Mouse (Mus musculus) intestine, postnatal 0 days (tissue): ENCODE measurements around the gene Npff. TPM values are rescaled to one million over a fixed set of nuclear protein-coding genes. Genes with fewer than 3 reads are reported as not detected.

Source experiments
- ATAC-seq: fragments of 200-750 bp; cut with Nextera tagmentation; 2 replicates; pipeline ENCODE4 v1.8.0; 2017; ENCODE audit warnings: mild to moderate bottlenecking, moderate TSS enrichment, moderate library complexity
- H3K27ac ChIP-seq: fragments of 300-500 bp; sonication (generic); 2 replicates; pipeline ENCODE4 v1.5.1; 2014; ENCODE audit warnings: mild to moderate bottlenecking, low read depth, low read length, moderate library complexity
- H3K27me3 ChIP-seq: fragments of 300-500 bp; sonication (generic); replicated peaks from 2 replicates; pipeline ENCODE4 v1.6.1; 2014; ENCODE audit warnings: low read length, mixed read lengths; ENCODE audit not compliant: control insufficient read depth, insufficient read depth
- H3K36me3 ChIP-seq: fragments of 300-500 bp; sonication (generic); 2 replicates; pipeline ENCODE4 v1.6.1; 2014; ENCODE audit warnings: mild to moderate bottlenecking, moderate library complexity; ENCODE audit not compliant: control insufficient read depth, insufficient read depth
- H3K4me1 ChIP-seq: fragments of 300-500 bp; sonication (generic); replicated peaks from 2 replicates; pipeline ENCODE4 v1.6.1; 2014; ENCODE audit warnings: antibody characterized with exemption, low read length, mixed read lengths; ENCODE audit not compliant: control insufficient read depth, insufficient read depth
- H3K4me2 ChIP-seq: fragments of 300-500 bp; sonication (generic); replicated peaks from 2 replicates; pipeline ENCODE4 v1.6.1; 2014; ENCODE audit warnings: low read depth, mild to moderate bottlenecking, moderate library complexity
- H3K4me3 ChIP-seq: fragments of 300-500 bp; sonication (generic); 2 replicates; pipeline ENCODE4 v1.5.1; 2014; ENCODE audit warnings: low read depth, low read length
- H3K9ac ChIP-seq: fragments of 300-500 bp; sonication (generic); 2 replicates; pipeline ENCODE4 v1.6.1; 2014; ENCODE audit warnings: mild to moderate bottlenecking, low read depth, low read length
- H3K9me3 ChIP-seq: fragments of 300-500 bp; sonication (generic); 2 replicates; pipeline ENCODE4 v1.6.1; 2016; ENCODE audit warnings: mixed run types; ENCODE audit not compliant: control insufficient read depth
- CTCF ChIP-seq: sonication (generic); IDR thresholded peaks from 2 replicates; pipeline ENCODE4 v1.5.1; 2016; ENCODE audit warnings: low read depth, mild to moderate bottlenecking, control low read depth, antibody characterized with exemption, moderate library complexity
- WGBS: fragments of 180-500 bp; shearing (Covaris S2); extraction: QIAGEN DNeasy Blood & Tissue Kit; methylation state at CpG from one replicate; pipeline ENCODE4 v1.1.7; 2014; 5-methylcytosine and 5-hydroxymethylcytosine counted together
- polyA plus RNA-seq: library from polyadenylated mRNA; unstranded; fragments of >200 nt; fragmentation: Nextera tagmentation; extraction: Ambion mirVana; gene quantifications from 2 replicates; pipeline ENCODE4 v1.2.1, GENCODE M21; 2015

Gene Npff
- polyA plus RNA-seq, 1 experiment from 2014 or later: 1.1 TPM

GRCm38 (mm10) chr15:102533926-102534325, 9.2 kb upstream of the Npff start:
- Histone ChIP-seq H3K9me3 (no peaks in the 10 kb centered on the region), H3K27ac (no peak overlapping the region), H3K9ac (no peak overlapping the region), H3K4me1 (no peaks in the 10 kb centered on the region), H3K36me3 (peaks cover 52% of the 10 kb centered on the region), H3K4me2 (no peak overlapping the region), H3K27me3 (no peaks in the 10 kb centered on the region), H3K4me3 (no peak overlapping the region)
- no peak for ATAC-seq
- 93% methylated on average over 7 of the region's 7 CpGs for whole genome bisulfite sequencing
- no peak for TF ChIP-seq CTCF

DNA sequence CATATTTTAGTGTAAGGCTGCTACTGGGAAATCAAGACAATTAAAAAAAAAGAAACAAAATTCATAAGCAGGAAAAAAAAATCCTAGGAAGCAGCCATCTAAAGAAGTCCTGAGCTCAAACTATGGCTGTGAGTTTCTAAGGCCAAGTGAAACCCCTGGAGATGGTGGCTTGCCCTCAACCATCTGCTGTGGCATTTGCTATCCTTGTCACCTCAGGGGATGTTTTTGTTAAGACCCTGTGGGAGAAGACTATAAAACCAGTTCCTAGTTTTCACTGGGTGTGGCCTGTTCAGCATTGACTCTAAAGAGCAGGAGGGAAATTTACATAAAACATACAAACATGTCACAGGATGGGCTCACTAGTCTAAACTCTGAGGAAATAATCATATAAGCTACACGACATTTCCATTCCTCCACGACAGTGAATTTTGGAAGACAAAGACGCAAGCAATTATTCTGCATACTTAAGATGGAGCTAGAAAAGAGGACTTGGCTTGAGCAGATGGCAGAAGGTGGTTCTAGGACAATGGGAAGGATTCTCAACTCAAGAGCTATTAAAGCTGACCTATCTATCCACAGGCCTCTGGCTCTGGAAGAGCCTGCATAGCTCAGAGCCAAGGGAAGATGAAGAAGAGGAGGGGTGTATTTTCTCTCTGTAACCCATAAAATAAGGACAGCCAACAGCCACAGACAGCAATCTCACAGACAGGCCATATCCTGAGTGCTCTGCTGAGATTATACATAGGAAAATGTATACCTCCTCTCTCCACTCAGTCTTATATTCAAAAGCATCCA, 7.6 kb upstream of the Npff start:
- no peak for ATAC-seq
- H3K9ac ChIP-seq: no peak overlapping the region
- H3K27ac ChIP-seq: no peak overlapping the region
- peaks cover 67% of the 10 kb centered on the region for H3K36me3 ChIP-seq
- no peak for TF ChIP-seq CTCF
- no peaks in the 10 kb centered on the region for H3K27me3 ChIP-seq
- H3K9me3 ChIP-seq: no peaks in the 10 kb centered on the region
- no peak overlapping the region for H3K4me2 ChIP-seq
- no peaks in the 10 kb centered on the region for H3K4me1 ChIP-seq
- no peak overlapping the region for H3K4me3 ChIP-seq
- 94% methylated on average over 3 of the region's 3 CpGs for WGBS

DNA sequence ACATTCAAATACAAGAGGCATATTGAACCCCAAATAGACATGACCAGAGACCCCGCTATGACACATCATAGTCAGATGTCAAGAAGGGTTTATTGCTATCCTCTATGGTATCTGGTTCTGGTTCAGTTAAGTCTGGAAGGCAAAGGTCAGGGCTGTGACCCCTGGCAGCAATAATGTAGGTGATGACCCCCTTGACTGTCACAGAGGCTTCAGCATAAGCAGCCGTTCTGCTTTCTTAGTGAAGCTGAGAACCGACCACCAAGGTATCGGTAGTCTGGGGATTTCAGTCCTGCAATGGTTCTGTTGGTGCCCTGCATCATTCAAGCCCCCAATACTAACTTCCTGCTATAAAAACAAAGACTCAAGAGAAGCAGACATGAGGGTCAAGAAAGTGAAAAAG, 6.8 kb upstream of the Npff start:
- Histone ChIP-seq H3K9ac (no peak overlapping the region), H3K4me2 (no peak overlapping the region), H3K27ac (no peak overlapping the region), H3K9me3 (no peaks in the 10 kb centered on the region), H3K36me3 (peaks cover 63% of the 10 kb centered on the region), H3K4me1 (no peaks in the 10 kb centered on the region), H3K4me3 (no peak overlapping the region), H3K27me3 (no peaks in the 10 kb centered on the region)
- TF ChIP-seq CTCF: no peak
- no peak for ATAC-seq
- 85% methylated on average over 4 of the region's 4 CpGs for WGBS

GRCm38 (mm10) chr15:102530566-102530965, 5.8 kb upstream of the Npff start:
- no peak overlapping the region for H3K4me2 ChIP-seq
- no peaks in the 10 kb centered on the region for H3K9me3 ChIP-seq
- ATAC-seq: no peak
- H3K27ac ChIP-seq: no peak overlapping the region
- no peak for TF ChIP-seq CTCF
- no peaks in the 10 kb centered on the region for H3K4me1 ChIP-seq
- H3K27me3 ChIP-seq: no peaks in the 10 kb centered on the region
- H3K4me3 ChIP-seq: no peak overlapping the region
- peaks cover 59% of the 10 kb centered on the region for H3K36me3 ChIP-seq
- H3K9ac ChIP-seq: no peak overlapping the region
- 66% methylated on average over 4 of the region's 4 CpGs for WGBS

DNA sequence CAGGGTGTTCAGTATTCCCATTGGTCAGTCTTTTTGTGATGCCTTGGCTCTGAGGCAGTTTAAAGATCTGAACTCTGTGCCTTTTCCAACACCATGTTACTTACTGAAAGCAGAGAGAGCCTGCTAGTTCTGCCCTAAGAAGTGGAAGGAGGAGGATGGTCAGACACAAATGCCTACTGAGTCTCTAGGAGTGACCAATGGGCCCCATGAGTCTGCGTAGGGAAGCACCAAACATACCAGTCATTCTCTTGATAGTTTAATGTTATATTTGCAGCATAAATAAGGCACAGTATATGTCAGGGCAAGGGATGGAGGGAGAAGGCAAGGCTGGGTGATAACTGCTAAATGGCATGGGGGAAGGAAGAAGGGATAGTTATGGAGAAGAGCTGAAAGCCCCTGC, 3.7 kb upstream of the Npff start:
- no peak for TF ChIP-seq CTCF
- Histone ChIP-seq H3K36me3 (peaks cover 62% of the 10 kb centered on the region), H3K9ac (no peak overlapping the region), H3K27ac (no peak overlapping the region), H3K9me3 (no peaks in the 10 kb centered on the region), H3K4me2 (no peak overlapping the region), H3K4me3 (no peak overlapping the region), H3K4me1 (no peaks in the 10 kb centered on the region), H3K27me3 (no peaks in the 10 kb centered on the region)
- WGBS: 100% methylated on average over 1 of the region's 1 CpGs
- ATAC-seq: no peak

GRCm38 (mm10) chr15:102527936-102528335, 3.2 kb upstream of the Npff start:
- no peak overlapping the region for H3K27ac ChIP-seq
- peaks cover 58% of the 10 kb centered on the region for H3K36me3 ChIP-seq
- H3K4me3 ChIP-seq: no peak overlapping the region
- H3K27me3 ChIP-seq: no peaks in the 10 kb centered on the region
- WGBS: 80% methylated on average over 3 of the region's 3 CpGs
- H3K4me2 ChIP-seq: no peak overlapping the region
- TF ChIP-seq CTCF: peak; percentile 58
- no peak overlapping the region for H3K9ac ChIP-seq
- no peak for ATAC-seq
- no peaks in the 10 kb centered on the region for H3K9me3 ChIP-seq
- H3K4me1 ChIP-seq: no peaks in the 10 kb centered on the region
